Mouse (Mus musculus) left cerebral cortex, adult 11 months (tissue): ENCODE measurements at regions not wholly inside any gene's neighbourhood (a gene's known extent, or its start where the extent isn't known, plus 50 kb on each side); places are given as distances from the start of the nearest gene placed in this dataset.

Source experiments
- DNase-seq: peaks from one replicate; pipeline ENCODE4 v3.0.0; 2022; ENCODE audit warnings: low spot score

GRCm38 (mm10) chr13:35469361-35470198, 190.1 kb upstream of the Cdyl start:
- peak; percentile 25 for DNase-seq

- DNase-seq: no peak
Observed at GRCm38 (mm10) chr13:35478226-35478625, 181.4 kb upstream of the Cdyl start.

DNA sequence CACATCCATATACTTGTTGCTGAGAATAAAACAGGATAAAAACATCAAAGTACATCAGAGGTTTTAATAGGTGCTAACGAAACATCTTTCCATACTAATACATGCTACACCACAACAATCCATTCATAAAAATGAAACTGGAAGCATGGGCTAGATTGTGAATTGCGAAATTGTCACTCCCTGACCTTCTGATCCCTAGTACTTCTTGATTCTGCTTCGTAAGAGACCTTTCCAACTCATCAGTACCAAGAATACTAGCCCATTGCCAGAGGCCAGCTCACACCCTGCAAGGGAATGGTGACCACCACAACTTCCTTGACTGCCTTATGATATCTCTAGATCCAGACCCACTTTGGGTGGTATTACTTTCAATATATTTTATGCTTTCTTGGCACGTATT, 177.3 kb upstream of the Cdyl start:
- DNase-seq: no peak

DNA sequence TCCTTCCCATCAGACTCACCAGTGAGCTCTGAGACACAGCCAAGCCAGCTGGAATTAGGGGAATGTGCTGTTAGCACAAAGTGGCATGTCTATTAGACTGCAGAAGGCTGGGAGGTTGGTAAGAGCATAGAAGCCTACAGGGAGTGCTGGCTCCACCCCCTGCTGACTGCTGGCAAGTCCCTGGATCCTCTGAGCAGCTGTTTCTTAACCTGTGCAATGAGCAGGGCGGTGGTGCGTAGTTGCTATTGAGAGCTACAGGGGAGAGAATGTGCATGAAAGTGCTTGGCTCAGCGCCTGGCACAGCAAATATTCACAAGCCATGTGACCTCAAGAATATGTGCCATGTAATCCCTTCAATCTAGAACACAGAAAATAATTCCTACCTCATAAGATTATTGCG, 173.5 kb upstream of the Cdyl start:
- DNase-seq: no peak

- no peak for DNase-seq
Observed at GRCm38 (mm10) chr13:35499776-35500175, 159.9 kb upstream of the Cdyl start.

- no peak for DNase-seq
Observed at GRCm38 (mm10) chr13:35500891-35501290, 158.7 kb upstream of the Cdyl start.

DNA sequence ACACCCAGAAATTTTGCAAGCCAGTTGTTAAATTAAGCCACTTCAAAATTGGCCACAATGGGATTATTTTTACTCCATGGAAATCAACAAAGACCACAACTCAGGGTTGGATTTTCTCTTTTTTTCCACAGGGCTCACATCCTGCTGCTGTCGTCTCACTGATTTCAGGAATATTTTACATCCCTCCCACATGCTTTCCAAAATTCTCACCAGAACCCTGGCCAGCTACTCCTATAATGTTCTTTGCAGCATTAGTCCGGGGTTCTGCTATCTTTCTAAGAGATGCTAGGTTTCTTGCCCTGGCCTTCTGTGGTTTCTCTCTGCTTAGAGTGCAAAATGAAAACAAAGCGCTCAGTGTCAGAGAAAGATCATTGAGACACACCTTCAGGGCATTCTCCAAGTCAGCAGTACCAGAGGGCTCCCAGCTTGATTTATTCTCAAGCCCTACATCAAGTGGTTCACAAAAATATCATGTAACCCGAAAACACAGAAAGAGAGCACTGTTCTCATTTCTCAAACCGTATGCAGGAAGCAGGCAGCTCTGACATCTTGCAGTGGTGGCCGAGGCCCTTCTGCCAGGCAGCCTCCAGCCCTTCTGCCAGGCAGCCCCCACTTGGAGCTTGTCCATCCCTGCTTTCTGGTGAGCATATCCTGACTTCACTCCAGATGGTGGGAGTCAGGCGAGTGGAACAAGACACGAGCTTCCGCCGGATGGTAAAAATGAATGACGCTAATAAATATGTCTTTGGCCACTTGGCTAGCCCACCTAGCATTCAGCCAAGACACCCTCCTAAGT, 158.1 kb upstream of the Cdyl start:
- peak; percentile 25 for DNase-seq

DNA sequence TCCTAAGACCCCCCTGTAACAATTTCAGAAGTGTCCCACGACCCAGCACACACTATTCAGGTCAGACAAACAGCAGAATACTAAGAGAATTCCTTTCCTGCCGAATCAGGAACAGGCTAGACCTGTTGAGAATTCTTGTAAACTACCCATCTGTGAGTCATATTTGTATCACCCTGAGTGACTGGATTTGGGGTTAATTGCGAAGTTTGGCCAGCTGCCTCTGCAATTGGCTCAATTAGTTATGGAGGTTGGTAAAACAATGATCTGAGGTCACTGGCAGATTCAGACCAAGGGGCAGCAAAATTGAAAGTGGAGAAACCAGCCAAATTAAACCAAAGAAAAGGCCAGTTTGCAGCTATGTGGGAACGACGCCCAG, 157.5 kb upstream of the Cdyl start:
- peak; percentile 10 for DNase-seq

DNA sequence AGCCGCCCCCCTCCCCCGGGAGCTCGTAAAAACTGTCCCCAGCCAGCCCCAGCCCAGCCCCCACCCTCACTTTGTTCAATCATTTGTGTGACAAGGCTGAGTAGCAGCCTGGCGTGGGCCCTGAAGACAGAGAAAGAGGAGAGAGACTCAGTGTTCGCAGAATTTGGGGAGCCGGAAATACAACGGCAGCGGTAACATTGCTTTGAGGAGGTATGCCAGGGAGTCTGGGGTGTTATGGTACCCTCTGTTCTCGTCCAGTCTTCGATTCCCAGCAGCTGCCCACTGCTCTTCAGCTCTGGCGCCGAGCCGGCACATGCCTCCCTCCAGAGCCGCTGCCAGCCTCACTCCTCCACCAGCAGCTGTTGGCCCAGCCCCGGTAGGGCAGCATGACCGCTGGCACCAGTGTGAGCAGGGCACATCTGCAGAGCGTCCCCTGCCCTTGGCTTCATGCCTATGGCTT, 156.2 kb upstream of the Cdyl start:
- DNase-seq: peak; percentile 64

DNA sequence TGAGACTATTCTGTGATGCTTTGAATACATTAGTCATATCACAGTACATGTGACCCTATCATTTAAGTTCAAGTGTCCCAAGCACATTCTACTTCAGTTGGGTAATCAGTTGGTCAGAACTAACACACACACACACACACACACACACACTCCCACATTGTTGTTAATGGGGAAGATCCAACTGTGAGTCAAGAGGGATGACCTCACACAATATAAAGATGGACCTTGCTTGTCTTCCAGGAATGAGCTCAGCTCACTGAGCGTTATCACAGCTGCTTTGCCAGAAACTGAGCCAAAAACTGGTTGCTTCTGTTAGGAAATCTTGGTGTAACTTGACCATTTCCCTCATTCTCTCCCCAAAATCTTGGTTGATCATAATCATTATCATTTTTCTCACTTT, 152.4 kb upstream of the Cdyl start:
- DNase-seq: no peak

GRCm38 (mm10) chr13:35512029-35512507, 147.6 kb upstream of the Cdyl start:
- DNase-seq: peak; percentile 30

DNA sequence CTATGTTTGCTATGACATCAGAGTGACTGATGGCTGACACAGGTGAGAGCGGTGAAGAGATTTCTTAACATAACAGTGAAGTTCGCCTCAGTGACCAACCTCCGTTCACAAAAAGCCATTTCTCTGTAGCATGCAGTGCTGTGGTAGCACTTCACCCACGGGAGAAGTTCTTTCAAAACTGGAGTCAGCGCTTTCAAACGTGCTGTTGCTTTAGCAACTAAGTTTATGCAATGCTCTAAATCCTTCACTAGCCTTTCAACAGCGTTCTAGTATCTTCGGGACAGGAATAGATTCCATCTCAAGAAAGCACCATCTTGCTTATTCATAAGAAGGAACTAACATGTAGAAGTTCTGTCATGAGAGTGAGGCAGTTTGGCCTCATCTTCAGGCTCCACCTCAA, 146.5 kb upstream of the Cdyl start:
- DNase-seq: peak; percentile 24

DNA sequence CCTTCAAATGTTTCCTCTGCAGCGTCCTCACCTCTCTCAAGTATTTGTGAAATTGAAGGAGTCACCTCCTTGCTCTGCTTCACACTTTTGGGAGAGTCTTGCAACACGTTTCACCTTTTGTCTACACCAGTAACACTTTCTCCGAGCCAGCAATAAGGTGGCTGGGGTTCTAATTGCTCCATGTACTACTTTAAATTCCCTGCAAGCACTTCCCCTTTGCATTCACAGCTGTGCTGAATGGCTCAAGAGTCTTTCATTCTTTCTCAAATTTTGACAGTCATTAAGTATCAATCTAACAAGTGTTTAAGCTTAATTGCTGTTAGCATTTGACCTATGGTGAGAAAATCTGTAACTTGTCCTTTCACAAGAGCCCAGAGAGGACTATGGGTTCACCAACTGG, 144.3 kb upstream of the Cdyl start:
- no peak for DNase-seq

GRCm38 (mm10) chr13:35517692-35518091, 141.9 kb upstream of the Cdyl start:
- DNase-seq: no peak

- DNase-seq: no peak
Observed at GRCm38 (mm10) chr13:35522272-35522671, 137.4 kb upstream of the Cdyl start.

GRCm38 (mm10) chr13:35529577-35529976, 130.1 kb upstream of the Cdyl start:
- DNase-seq: no peak

DNA sequence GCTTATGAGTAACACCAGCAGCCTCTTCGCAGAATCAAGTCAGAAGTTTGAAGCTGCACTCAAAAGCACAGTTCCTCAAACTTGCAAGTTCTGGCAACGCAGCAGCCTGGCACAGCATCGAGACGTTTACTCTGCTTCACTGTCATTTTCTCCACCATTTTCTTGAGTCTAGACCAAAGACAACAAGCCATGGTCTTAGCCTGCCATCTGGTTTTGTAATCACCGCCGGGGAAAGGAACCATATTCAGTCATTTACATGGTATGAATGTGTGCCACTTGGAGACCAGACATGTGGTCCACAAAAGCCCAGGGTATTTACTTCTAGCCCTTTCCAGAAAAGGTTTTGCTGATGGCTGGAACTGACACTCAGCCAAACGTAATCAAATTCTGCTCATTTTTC, 122.5 kb upstream of the Cdyl start:
- no peak for DNase-seq

DNA sequence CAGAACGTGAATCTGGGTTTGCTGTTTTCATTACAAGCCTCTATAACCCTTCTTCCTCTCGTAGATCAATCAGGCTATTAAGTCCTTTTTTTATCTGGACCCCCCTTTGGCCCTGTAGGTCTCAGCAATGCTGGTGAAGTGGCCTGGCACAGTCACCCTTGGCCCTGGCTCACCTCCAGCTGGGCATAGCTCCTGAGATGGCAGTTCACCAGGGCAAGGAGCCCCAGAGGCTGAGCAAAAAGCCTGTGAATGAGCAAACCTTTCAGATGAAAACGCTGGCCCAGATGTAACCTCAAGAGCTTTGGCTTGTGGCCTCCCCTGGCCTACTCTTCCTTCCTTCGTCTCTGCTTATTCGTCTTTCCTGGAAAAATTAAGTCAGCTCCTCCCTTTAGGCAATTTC, 121.7 kb upstream of the Cdyl start:
- DNase-seq: no peak

DNA sequence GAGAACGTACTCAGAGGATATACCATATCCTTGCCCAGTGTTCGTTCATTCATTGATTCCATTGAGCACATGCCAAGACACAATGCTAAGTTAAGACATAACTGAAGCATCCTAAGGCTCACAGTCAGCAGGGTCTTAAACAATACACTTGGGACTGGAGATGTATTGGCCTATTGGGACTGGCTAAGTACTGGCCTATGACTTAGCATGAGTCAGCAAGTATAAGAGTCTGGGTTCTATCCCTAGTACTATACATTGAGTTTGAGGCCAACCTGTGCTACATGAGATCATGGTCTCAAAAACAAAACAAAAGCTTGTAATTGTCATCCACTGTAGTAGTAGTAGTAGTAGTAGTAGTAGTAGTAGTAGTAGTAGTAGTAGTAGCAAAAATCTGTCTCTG, 119.2 kb upstream of the Cdyl start:
- DNase-seq: no peak

DNA sequence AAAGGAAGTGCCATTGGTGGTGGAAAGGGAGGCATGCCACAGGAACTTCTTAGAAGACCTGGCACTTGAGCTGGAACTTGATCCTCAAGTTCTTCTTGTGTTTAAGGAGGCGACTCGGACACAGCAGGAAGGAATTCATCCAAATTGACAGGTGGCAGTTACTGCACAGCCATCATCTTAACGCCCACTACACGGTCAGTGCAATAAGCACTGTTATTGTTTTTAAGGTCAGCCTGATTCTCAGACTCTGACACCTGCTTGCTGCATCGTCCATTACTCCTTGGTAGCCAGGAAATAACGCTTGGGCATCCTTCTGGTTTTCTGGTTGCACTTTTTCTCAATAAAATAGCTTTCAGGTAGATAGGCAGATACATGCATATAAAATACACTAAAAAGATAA, 118.6 kb upstream of the Cdyl start:
- no peak for DNase-seq

DNA sequence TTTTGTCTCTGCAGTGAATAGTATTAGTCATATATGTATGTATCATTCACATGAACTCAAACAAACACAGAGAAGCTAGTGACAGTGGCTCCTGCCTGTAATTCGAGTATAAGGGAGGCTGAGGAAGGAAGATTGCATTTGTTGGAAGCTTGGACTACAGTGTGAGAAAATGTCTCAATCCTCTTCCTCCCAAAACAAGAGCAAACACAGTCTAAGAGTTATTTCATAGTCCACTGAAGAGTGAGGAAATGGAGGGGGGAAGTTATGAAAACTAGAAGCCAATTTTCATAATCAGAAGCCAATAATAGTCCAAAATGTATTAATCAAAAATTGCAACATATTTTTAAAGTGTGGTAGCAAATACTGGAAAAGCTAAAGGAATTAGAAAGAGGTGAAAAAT, 95.6 kb upstream of the Cdyl start:
- DNase-seq: no peak

DNA sequence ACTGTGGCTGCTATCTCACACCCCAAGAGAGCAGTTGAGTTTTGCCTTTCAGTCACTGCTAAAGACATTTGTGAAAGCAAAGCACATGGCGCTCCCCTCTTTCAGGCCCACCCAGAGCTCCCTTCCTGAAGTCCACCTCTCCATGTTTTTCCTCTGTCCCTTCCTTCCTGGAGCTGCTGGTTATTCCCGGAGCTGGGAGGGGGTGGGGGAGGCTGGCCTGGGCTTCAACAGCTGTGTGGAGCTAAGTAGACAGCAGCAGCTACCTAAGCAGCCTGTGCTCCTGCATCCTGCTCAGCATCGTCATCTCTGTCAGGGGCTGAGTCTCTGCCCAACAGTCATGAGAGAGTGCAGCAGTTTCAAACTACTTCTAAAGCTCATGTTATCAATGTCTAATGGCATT, 78.0 kb upstream of the Cdyl start:
- DNase-seq: no peak

GRCm38 (mm10) chr13:35598003-35598402, 61.6 kb upstream of the Cdyl start:
- no peak for DNase-seq
